Comparison of ENCODE assay signal across 23 mouse cellular contexts in the genomic region with DNA sequence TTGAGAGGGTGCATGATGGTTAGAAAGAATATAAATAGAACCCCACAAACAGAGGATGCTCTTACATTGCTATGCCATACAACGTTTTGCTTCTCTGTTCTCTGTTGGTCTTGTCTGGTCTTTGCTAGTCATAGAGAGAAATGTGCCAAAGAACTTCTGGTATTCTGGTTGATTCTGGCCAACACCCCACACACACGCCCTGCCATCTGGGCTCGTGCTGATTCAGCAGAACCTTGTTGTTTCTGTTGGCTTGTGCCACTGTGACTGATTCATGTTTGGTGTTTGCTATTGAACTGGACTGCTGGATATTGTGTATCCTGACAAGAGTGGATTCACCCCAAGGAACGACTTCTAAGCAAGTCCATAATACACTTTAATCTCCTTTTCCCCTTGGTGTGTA.
A peak's percentile ranks its signal among the peaks of the same experiment; 100 is the strongest.
DNase-seq lines count a peak whose midpoint lies in the region; TF ChIP-seq lines count a peak whose summit lies in the region.
"Had no signal": no experiment of that assay in that cellular context is flagged by ENCODE, and none has a peak within 500 bp of the region (broad histone marks: within the 10 kb centered on the region; RNA-seq: fewer than 3 reads in every experiment).

No protein-coding gene starts in this region.

- TF ChIP-seq RAD21 in CH12.LX (IDR thresholded peaks at IDR 0.05; ENCODE audit: low read depth, low read length): no peak

- no peak for TF ChIP-seq POLR2A in CH12.LX (IDR thresholded peaks at IDR 0.05; ENCODE audit: low read depth, low read length)

- no peaks in the 10 kb centered on the region for H3K27me3 ChIP-seq in CH12.LX (replicated peaks)
- H3K27me3 ChIP-seq: embryonic facial prominence, embryonic 12.5 days; embryonic facial prominence, embryonic 15.5 days; forebrain, embryonic 12.5 days; forebrain, embryonic 15.5 days; heart, embryonic 12.5 days; heart, embryonic 15.5 days; hindbrain, embryonic 15.5 days; Patski had no signal

- no peaks in the 10 kb centered on the region for H3K36me3 ChIP-seq in CH12.LX (replicated peaks in 1 of 2; ENCODE audit: control insufficient read depth in 1 of 2, insufficient read depth in 1 of 2, low read length in 1 of 2)
- H3K36me3 ChIP-seq: embryonic facial prominence, embryonic 12.5 days; embryonic facial prominence, embryonic 15.5 days; forebrain, embryonic 12.5 days; forebrain, embryonic 15.5 days; heart, embryonic 12.5 days; heart, embryonic 15.5 days; hindbrain, embryonic 10.5 days; hindbrain, embryonic 15.5 days had no signal

- no peak overlapping the region for H3K4me2 ChIP-seq in CH12.LX (ENCODE audit: insufficient read depth, low read depth, poor library complexity, severe bottlenecking)
- H3K4me2 ChIP-seq: embryonic facial prominence, embryonic 12.5 days; embryonic facial prominence, embryonic 15.5 days; forebrain, embryonic 12.5 days; forebrain, embryonic 15.5 days; heart, embryonic 12.5 days; heart, embryonic 15.5 days; hindbrain, embryonic 15.5 days had no signal

- no peak for TF ChIP-seq EP300 in CH12.LX (IDR thresholded peaks at IDR 0.05; ENCODE audit: low read length)

- in situ Hi-C loops in CH12.LX (cut with MboI; ENCODE audit: low pct_ligation_motif_present, low pct_unique_long_range_greater_than_20kb, low sequenced_read_pairs): no loop called here

- no peak for TF ChIP-seq CTCF in CH12.LX (conservative IDR thresholded peaks at IDR 0.05 in 1 of 2, IDR thresholded peaks at IDR 0.05 in 1 of 2; ENCODE audit: low read depth in 2 of 2, low read length in 2 of 2)

- no peaks in the 10 kb centered on the region for H3K79me2 ChIP-seq in CH12.LX (replicated peaks; ENCODE audit: control insufficient read depth, extremely low read depth, insufficient read depth, poor library complexity, severe bottlenecking)

- H3K9me3 ChIP-seq in CH12.LX (replicated peaks; ENCODE audit: low read length): no peaks in the 10 kb centered on the region
- H3K9me3 ChIP-seq: embryonic facial prominence, embryonic 12.5 days; embryonic facial prominence, embryonic 15.5 days; forebrain, embryonic 12.5 days; forebrain, embryonic 15.5 days; heart, embryonic 12.5 days; heart, embryonic 15.5 days; hindbrain, embryonic 10.5 days; hindbrain, embryonic 15.5 days had no signal

- H3K4me1 ChIP-seq in CH12.LX (ENCODE audit: control insufficient read depth in 1 of 2, insufficient read depth in 2 of 2): no peaks in the 10 kb centered on the region
- H3K4me1 ChIP-seq: embryonic facial prominence, embryonic 12.5 days; embryonic facial prominence, embryonic 15.5 days; forebrain, embryonic 12.5 days; forebrain, embryonic 15.5 days; heart, embryonic 12.5 days; heart, embryonic 15.5 days; hindbrain, embryonic 10.5 days; hindbrain, embryonic 15.5 days had no signal

- H3K4me3 ChIP-seq in CH12.LX (replicated peaks in 1 of 3; ENCODE audit: low read depth in 2 of 3, low read length in 2 of 3, poor library complexity in 1 of 3): no peak overlapping the region
- H3K4me3 ChIP-seq: embryonic facial prominence, embryonic 12.5 days; embryonic facial prominence, embryonic 15.5 days; forebrain, embryonic 12.5 days; forebrain, embryonic 15.5 days; heart, embryonic 12.5 days; heart, embryonic 15.5 days; hindbrain, embryonic 10.5 days; hindbrain, embryonic 15.5 days had no signal

- H3K27ac ChIP-seq in CH12.LX (ENCODE audit: insufficient read depth, low read depth): no peak overlapping the region
- H3K27ac ChIP-seq: embryonic facial prominence, embryonic 12.5 days; embryonic facial prominence, embryonic 15.5 days; forebrain, embryonic 12.5 days; forebrain, embryonic 15.5 days; heart, embryonic 15.5 days; hindbrain, embryonic 10.5 days; hindbrain, embryonic 15.5 days had no signal

- no peak overlapping the region for H3K9ac ChIP-seq in CH12.LX (ENCODE audit: insufficient read depth, low read depth)
- H3K9ac ChIP-seq: embryonic facial prominence, embryonic 12.5 days; embryonic facial prominence, embryonic 15.5 days; forebrain, embryonic 12.5 days; forebrain, embryonic 15.5 days; heart, embryonic 12.5 days; heart, embryonic 15.5 days; hindbrain, embryonic 15.5 days had no signal

- dilution Hi-C loops in CH12.LX (cut with MboI; ENCODE audit: extremely low pct_ligation_motif_present, extremely low pct_unique_long_range_greater_than_20kb, low sequenced_read_pairs): no loop called here

- DNase-seq in 3T3-L1 (ENCODE audit: low read depth, low spot score): peak; percentile 76
- DNase-seq in CH12.LX (ENCODE audit: extremely low read depth): no peak
- peak; percentile 31 for DNase-seq in NIH3T3 (ENCODE audit: low read depth)
- peak; percentile 4 for DNase-seq in skeletal muscle tissue, adult 2 months (ENCODE audit: low read depth, low spot score)
- DNase-seq in kidney, adult 9 months: no peak
- no peak for DNase-seq in thymus, postnatal 0 days (ENCODE audit: low spot score)
- DNase-seq: adrenal gland, adult 2 months; adrenal gland, postnatal 14 days; cerebellum, adult 11 months; cerebellum, adult 2 months; gastrocnemius, postnatal 25 days; heart, adult 18-20 months; heart, postnatal 10 days; heart, postnatal 36 days had no signal

TF ChIP-seq in CH12.LX, 34 proteins besides CTCF, POLR2A, EP300 and RAD21:
- TF ChIP-seq CHD1 (IDR thresholded peaks at IDR 0.05; ENCODE audit: low read depth, low read length) (no peak), BHLHE40 (IDR thresholded peaks at IDR 0.05; ENCODE audit: low read depth, low read length) (no peak), MAZ (IDR thresholded peaks at IDR 0.05; ENCODE audit: low read depth, low read length) (no peak), MAFK (IDR thresholded peaks at IDR 0.05; ENCODE audit: insufficient replicate concordance, low read length) (peak; percentile 53; the same call in 1 of the 2 replicates)
TF ChIP-seq in CH12.LX: peak in this region for 1.

Comparison
In these comparisons a context has a peak if more than half of its experiments do, and no peak if none do; other contexts are left out.
1. DNase-seq: peak in 3T3-L1 (single experiment), NIH3T3 (single experiment) and skeletal muscle tissue, adult 2 months (single experiment); none in CH12.LX (single experiment), kidney, adult 9 months (single experiment) and thymus, postnatal 0 days (single experiment).